8 mouse cellular contexts compared by ENCODE assay signal in genomic region chrX:129749571-129750061, GRCm38 (mm10). TPM values are rescaled to one million over a fixed set of nuclear protein-coding genes. Genes with fewer than 3 reads are reported as not detected.
DNase-seq lines count a peak whose midpoint lies in the region; ATAC-seq and TF ChIP-seq lines count a peak whose summit lies in the region.

Gene Diaph2, plus strand, starts transcription at chrX:129749742.

- H3K27ac ChIP-seq in hindbrain, embryonic 10.5 days = peak within 1 kb of the TSS; percentile 84
- H3K27ac ChIP-seq in lung, embryonic 16.5 days (ENCODE audit: low read length) = peak within 1 kb of the TSS; percentile 72
- H3K27ac ChIP-seq in thymus, adult 2 months (ENCODE audit: control insufficient read depth, insufficient read depth, low read length) = no peak within 1 kb of the TSS

- DNase-seq in MN1 (ENCODE audit: low spot score) = peak; percentile 62
- DNase-seq in cerebellum, adult 9-10 months = peak; percentile 80
- DNase-seq in hindbrain, embryonic 10.5 days (ENCODE audit: low spot score) = peak; percentile 78
- DNase-seq in layer of hippocampus, adult 9-10 months (ENCODE audit: low spot score) = peak; percentile 32
- peak; percentile 81 for DNase-seq in ovary, adult 18-20 months (ENCODE audit: low spot score)
- peak; percentile 79 for DNase-seq in thymus, adult 2 months

- ATAC-seq in frontal cortex, adult (ENCODE audit: low TSS enrichment) = peak; percentile 98
- ATAC-seq in lung, embryonic 16.5 days (ENCODE audit: low read depth) = peak; percentile 96

- 16% methylated on average over 49 of the region's 49 CpGs for WGBS in hindbrain, embryonic 10.5 days
- 2% methylated on average over 26 of the region's 49 CpGs for WGBS in lung, embryonic 16.5 days
- WGBS in thymus, adult 2 months = 2% methylated on average over 39 of the region's 49 CpGs

- peak within 1 kb of the TSS; percentile 60 for H3K4me3 ChIP-seq in hindbrain, embryonic 10.5 days
- H3K4me3 ChIP-seq in lung, embryonic 16.5 days (ENCODE audit: low read length) = peak within 1 kb of the TSS; percentile 64
- peak within 1 kb of the TSS; percentile 94 for H3K4me3 ChIP-seq in thymus, adult 2 months (ENCODE audit: control insufficient read depth, insufficient read depth, low read length)

- no peaks in the 10 kb centered on the region for H3K36me3 ChIP-seq in hindbrain, embryonic 10.5 days
- no peaks in the 10 kb centered on the region for H3K36me3 ChIP-seq in lung, embryonic 16.5 days (ENCODE audit: control insufficient read depth, insufficient read depth, low read length)
- H3K36me3 ChIP-seq in thymus, adult 2 months (ENCODE audit: control insufficient read depth, insufficient read depth, low read length) = no peaks in the 10 kb centered on the region

- no peaks in the 10 kb centered on the region for H3K27me3 ChIP-seq in hindbrain, embryonic 10.5 days (ENCODE audit: insufficient read depth, poor library complexity, severe bottlenecking)
- no peaks in the 10 kb centered on the region for H3K27me3 ChIP-seq in lung, embryonic 16.5 days (ENCODE audit: control insufficient read depth, insufficient read depth, low read depth, low read length)
- no peaks in the 10 kb centered on the region for H3K27me3 ChIP-seq in thymus, adult 2 months (ENCODE audit: control insufficient read depth, insufficient read depth, low read length)

- TF ChIP-seq CTCF in thymus, adult 2 months (IDR thresholded peaks at IDR 0.05; ENCODE audit: borderline replicate concordance, control insufficient read depth, extremely low read depth, insufficient read depth, low read length, poor library complexity) = no peak

- H3K9me3 ChIP-seq in hindbrain, embryonic 10.5 days = no peaks in the 10 kb centered on the region
- H3K9me3 ChIP-seq in lung, embryonic 16.5 days (ENCODE audit: control insufficient read depth, low read length) = no peaks in the 10 kb centered on the region

- peak within 1 kb of the TSS; percentile 56 for H3K4me2 ChIP-seq in lung, embryonic 16.5 days (ENCODE audit: low read depth, low read length)

- TF ChIP-seq POLR2A in thymus, adult 2 months (IDR thresholded peaks at IDR 0.05; ENCODE audit: control insufficient read depth, extremely low read depth, insufficient read depth, low read length, poor library complexity) = no peak

- H3K4me1 ChIP-seq in hindbrain, embryonic 10.5 days (replicated peaks) = no peaks in the 10 kb centered on the region
- H3K4me1 ChIP-seq in lung, embryonic 16.5 days (replicated peaks; ENCODE audit: control insufficient read depth, insufficient read depth, low read length) = no peaks in the 10 kb centered on the region
- H3K4me1 ChIP-seq in thymus, adult 2 months (replicated peaks; ENCODE audit: control insufficient read depth, insufficient read depth, low read length) = no peaks in the 10 kb centered on the region; the same call in 1 of the 2 replicates

- H3K9ac ChIP-seq in lung, embryonic 16.5 days (ENCODE audit: low read length) = peak within 1 kb of the TSS; percentile 72

RNA-seq across cellular contexts. Expression of gene Diaph2, which starts in this region (rescaled TPM):
- 3.5 and 4.1 TPM in 2 replicates for polyA plus RNA-seq in hindbrain, embryonic 10.5 days (2016; fragmentation: Nextera tagmentation; extraction: Ambion mirVana)
- 8.4 and 9.1 TPM in 2 replicates for polyA plus RNA-seq in lung, embryonic 16.5 days (2015; fragmentation: Nextera tagmentation; extraction: Ambion mirVana)
- 2.9 and 3.5 TPM in 2 replicates for polyA plus RNA-seq in thymus, adult 2 months (2012; rRNA removed)
